Mouse (Mus musculus): ENCODE measurements around the gene Mrps7.
"Not testable (repeated sequence)": the region's sequence is repeated elsewhere in the genome, so short reads cannot be mapped to it uniquely, and the experiment has no call there.

Mrps7 gene

GRCm38 (mm10) chr11:115644308-115644707 lies 40.6 kb downstream of the Mrps7 start:
- CTCF ChIA-PET, result no interaction called here

GRCm38 (mm10) chr11:115645498-115645897 lies 41.8 kb downstream of the Mrps7 start:
- CTCF ChIA-PET, result not testable (repeated sequence)

GRCm38 (mm10) chr11:115646439-115646838 lies 42.7 kb downstream of the Mrps7 start:
- CTCF ChIA-PET, result interaction anchor here (1.5 kb wide), 1 partner anchor 34 kb away, joined by 4 read pairs; no protein-coding TSS in a partner anchor

- CTCF ChIA-PET, result interaction anchor here (0.6 to 1.5 kb wide), 3 partner anchors 33 to 70 kb away, joined by 3 to 5 read pairs (median 4); no protein-coding TSS in a partner anchor
Observed at GRCm38 (mm10) chr11:115647459-115647858, 43.7 kb downstream of the Mrps7 start.

GRCm38 (mm10) chr11:115649706-115650105 lies 46.0 kb downstream of the Mrps7 start:
- CTCF ChIA-PET, result interaction anchor here (0.5 to 0.6 kb wide), 2 partner anchors 8 to 171 kb away, joined by 4 to 9 read pairs; no protein-coding TSS in a partner anchor

GRCm38 (mm10) chr11:115651680-115652079 lies 48.0 kb downstream of the Mrps7 start:
- CTCF ChIA-PET, result interaction anchor here (0.6 to 1.4 kb wide), 4 partner anchors 9 to 21 kb away, joined by 3 to 7 read pairs (median 4); no protein-coding TSS in a partner anchor

- CTCF ChIA-PET, result interaction anchor here (1.0 kb wide), 1 partner anchor 12 kb away, joined by 3 read pairs; no protein-coding TSS in a partner anchor
Observed at GRCm38 (mm10) chr11:115653194-115653593, 49.5 kb downstream of the Mrps7 start.

GRCm38 (mm10) chr11:115654128-115654527 lies 50.4 kb downstream of the Mrps7 start:
- CTCF ChIA-PET, result no interaction called here
